Mouse (Mus musculus) kidney, postnatal 4 days (tissue): ENCODE measurements at regions not wholly inside any gene's neighbourhood (a gene's known extent, or its start where the extent isn't known, plus 50 kb on each side); places are given as distances from the start of the nearest gene placed in this dataset.

Experiments used
- DNase-seq, 2 experiments: peaks; one replicate each; pipeline ENCODE4 v3.0.0; 2021; ENCODE audit warnings: mixed read lengths in 2 of 2

DNA sequence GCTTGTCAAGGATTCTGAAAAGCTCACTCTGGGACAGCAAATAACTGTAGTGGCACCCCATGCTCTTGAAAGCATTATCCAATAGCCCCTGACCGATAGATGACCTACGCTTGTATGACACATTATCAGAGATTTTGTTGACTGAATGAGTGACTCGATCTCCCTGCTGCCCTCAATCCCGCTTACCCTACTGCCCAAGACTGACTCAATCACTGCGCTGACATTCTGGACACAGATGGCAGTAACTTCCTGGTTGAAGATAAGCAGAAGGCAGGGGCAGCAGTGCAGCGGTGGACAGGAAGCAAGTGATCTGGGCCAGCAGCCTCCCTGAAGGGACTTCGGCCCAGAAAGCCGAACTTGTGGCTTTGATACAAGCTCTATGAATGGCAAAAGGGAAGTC, 248.7 kb upstream of the Tpk1 start:
- no peak for DNase-seq

GRCm38 (mm10) chr6:43885992-43886391, 219.9 kb upstream of the Tpk1 start:
- DNase-seq: no peak

GRCm38 (mm10) chr6:43876711-43877110, 210.6 kb upstream of the Tpk1 start:
- DNase-seq: no peak

- DNase-seq: no peak
Measured at GRCm38 (mm10) chr6:43859406-43859805, 193.3 kb upstream of the Tpk1 start.

- no peak for DNase-seq
Measured at GRCm38 (mm10) chr6:43857046-43857445, 191.0 kb upstream of the Tpk1 start.

GRCm38 (mm10) chr6:43853461-43853860, 187.4 kb upstream of the Tpk1 start:
- DNase-seq: no peak

DNA sequence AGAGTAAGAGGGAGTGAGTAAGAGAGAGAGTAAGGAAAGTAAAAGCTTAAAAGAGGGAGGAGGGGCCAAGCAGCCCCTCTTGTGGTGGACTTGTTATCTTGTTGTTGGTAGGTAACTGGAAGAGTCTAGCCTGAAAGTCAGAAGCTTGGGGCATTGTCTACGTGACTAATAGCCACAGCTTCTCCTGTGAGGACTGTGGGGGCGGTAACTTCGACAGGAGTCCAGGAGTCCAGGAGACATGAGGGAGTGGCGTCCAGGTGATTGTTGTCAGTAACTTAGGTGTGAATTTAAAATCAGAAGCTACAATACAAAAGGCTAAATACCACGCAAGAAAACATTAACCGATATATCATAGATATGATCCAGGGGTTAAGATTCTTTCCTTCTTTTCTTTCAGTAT, 185.2 kb upstream of the Tpk1 start:
- DNase-seq: no peak

DNA sequence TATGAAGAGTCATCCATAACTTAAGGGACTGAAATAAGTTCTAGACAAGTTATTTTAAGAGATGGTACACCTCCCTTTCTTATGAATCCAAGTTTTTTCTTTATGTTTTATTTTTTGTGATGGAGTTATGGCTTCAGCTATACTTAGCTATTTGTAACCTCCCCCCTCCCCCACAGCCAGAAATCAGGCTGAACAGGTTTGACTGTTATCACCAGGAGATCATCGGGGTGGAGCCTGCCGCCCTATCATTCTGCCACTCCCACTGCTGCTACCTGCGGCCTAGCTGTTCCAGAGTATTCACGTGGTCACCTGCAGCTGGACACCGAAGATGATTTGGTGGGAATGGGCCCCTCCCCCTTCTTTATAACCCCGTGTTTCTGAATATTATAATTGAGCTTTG, 172.9 kb upstream of the Tpk1 start:
- DNase-seq: peak in 1 of 2 experiments; percentile 3

- no peak for DNase-seq
Measured at GRCm38 (mm10) chr6:43829903-43830302, 163.8 kb upstream of the Tpk1 start.
